Mouse (Mus musculus): ENCODE data around the gene Msl1. TPM values are rescaled to one million over a fixed set of nuclear protein-coding genes. Genes with fewer than 3 reads are reported as not detected.

The Msl1 gene
- polyA plus RNA-seq, 1 experiment from 2014 or later = 21.6 TPM

GRCm38 (mm10) chr11:98773635-98774295 is 21.6 kb upstream of the Msl1 start:
- Histone ChIP-seq H3K27ac (ENCODE audit: low read depth, low read length) (no peak overlapping the region), H3K9me3 (ENCODE audit: control insufficient read depth, low read length) (no peaks in the 10 kb centered on the region), H3K9ac (ENCODE audit: low read depth, low read length) (peak overlapping the region; percentile 28; the same call in 1 of the 2 replicates), H3K4me2 (replicated peaks; ENCODE audit: low read depth, low read length) (peak overlapping the region; percentile 77), H3K4me1 (ENCODE audit: control insufficient read depth, insufficient read depth, low read length) (peaks cover 51% of the 10 kb centered on the region), H3K27me3 (ENCODE audit: control insufficient read depth, insufficient read depth, low read length) (no peaks in the 10 kb centered on the region), H3K36me3 (ENCODE audit: control insufficient read depth, insufficient read depth, low read length) (peaks cover 14% of the 10 kb centered on the region), H3K4me3 (ENCODE audit: low read length) (peak overlapping the region; percentile 34)
- under 1% methylated on average over 37 of the region's 37 CpGs for WGBS
- peak; percentile 74 for ATAC-seq (ENCODE audit: low FRiP score, low TSS enrichment)

- Histone ChIP-seq H3K27me3 (ENCODE audit: control insufficient read depth, insufficient read depth, low read length) (no peaks in the 10 kb centered on the region), H3K9me3 (ENCODE audit: control insufficient read depth, low read length) (no peaks in the 10 kb centered on the region), H3K4me2 (replicated peaks; ENCODE audit: low read depth, low read length) (peak within 1 kb of the TSS; percentile 77), H3K4me1 (ENCODE audit: control insufficient read depth, insufficient read depth, low read length) (peaks cover 47% of the 10 kb centered on the region), H3K27ac (ENCODE audit: low read depth, low read length) (peak within 1 kb of the TSS; percentile 94), H3K36me3 (ENCODE audit: control insufficient read depth, insufficient read depth, low read length) (peaks cover 4% of the 10 kb centered on the region), H3K4me3 (ENCODE audit: low read length) (peak within 1 kb of the TSS; percentile 34), H3K9ac (ENCODE audit: low read depth, low read length) (peak within 1 kb of the TSS; percentile 38; the same call in 1 of the 2 replicates)
- ATAC-seq (ENCODE audit: low FRiP score, low TSS enrichment) = 0 out of 2 replicates have a peak, but pooled peaks have one; percentile 0
- 1% methylated on average over 22 of the region's 22 CpGs for WGBS
Measured at GRCm38 (mm10) chr11:98774582-98775347, 20.6 kb upstream of the Msl1 start, which contains the start of gene Nr1d1. Gene Nr1d1, minus strand, starts transcription at chr11:98775333.

GRCm38 (mm10) chr11:98775348-98776051 is 19.8 kb upstream of the Msl1 start:
- H3K9ac ChIP-seq (ENCODE audit: low read depth, low read length) = peak overlapping the region; percentile 38; the same call in 1 of the 2 replicates
- no peaks in the 10 kb centered on the region for H3K27me3 ChIP-seq (ENCODE audit: control insufficient read depth, insufficient read depth, low read length)
- peak overlapping the region; percentile 77 for H3K4me2 ChIP-seq (replicated peaks; ENCODE audit: low read depth, low read length)
- peaks cover 53% of the 10 kb centered on the region for H3K4me1 ChIP-seq (ENCODE audit: control insufficient read depth, insufficient read depth, low read length)
- 2% methylated on average over 15 of the region's 15 CpGs for WGBS
- ATAC-seq (ENCODE audit: low FRiP score, low TSS enrichment) = peak; percentile 67
- H3K4me3 ChIP-seq (ENCODE audit: low read length) = peak overlapping the region; percentile 34
- H3K27ac ChIP-seq (ENCODE audit: low read depth, low read length) = peak overlapping the region; percentile 94
- H3K9me3 ChIP-seq (ENCODE audit: control insufficient read depth, low read length) = no peaks in the 10 kb centered on the region
- no peaks in the 10 kb centered on the region; the same call in 1 of the 2 replicates for H3K36me3 ChIP-seq (ENCODE audit: control insufficient read depth, insufficient read depth, low read length)

- Histone ChIP-seq H3K27ac (ENCODE audit: low read depth, low read length) (peak overlapping the region; percentile 94), H3K36me3 (ENCODE audit: control insufficient read depth, insufficient read depth, low read length) (no peaks in the 10 kb centered on the region), H3K4me3 (ENCODE audit: low read length) (0 out of 2 replicates have a peak overlapping the region, but pooled peaks have one; percentile 34), H3K4me2 (replicated peaks; ENCODE audit: low read depth, low read length) (peak overlapping the region; percentile 77), H3K9me3 (ENCODE audit: control insufficient read depth, low read length) (no peaks in the 10 kb centered on the region), H3K27me3 (ENCODE audit: control insufficient read depth, insufficient read depth, low read length) (no peaks in the 10 kb centered on the region), H3K4me1 (ENCODE audit: control insufficient read depth, insufficient read depth, low read length) (peaks cover 53% of the 10 kb centered on the region), H3K9ac (ENCODE audit: low read depth, low read length) (peak overlapping the region; percentile 23; the same call in 1 of the 2 replicates)
- 30% methylated on average over 12 of the region's 12 CpGs for WGBS
- ATAC-seq (ENCODE audit: low FRiP score, low TSS enrichment) = no peak
Measured at GRCm38 (mm10) chr11:98776052-98776764, 19.1 kb upstream of the Msl1 start.

GRCm38 (mm10) chr11:98776843-98777590 is 18.3 kb upstream of the Msl1 start:
- peak overlapping the region; percentile 15 for H3K4me2 ChIP-seq (replicated peaks; ENCODE audit: low read depth, low read length)
- H3K27me3 ChIP-seq (ENCODE audit: control insufficient read depth, insufficient read depth, low read length) = no peaks in the 10 kb centered on the region
- no peak overlapping the region for H3K4me3 ChIP-seq (ENCODE audit: low read length)
- no peaks in the 10 kb centered on the region for H3K36me3 ChIP-seq (ENCODE audit: control insufficient read depth, insufficient read depth, low read length)
- ATAC-seq (ENCODE audit: low FRiP score, low TSS enrichment) = peak; percentile 23
- H3K4me1 ChIP-seq (ENCODE audit: control insufficient read depth, insufficient read depth, low read length) = peaks cover 61% of the 10 kb centered on the region
- peak overlapping the region; percentile 45; the same call in 1 of the 2 replicates for H3K9ac ChIP-seq (ENCODE audit: low read depth, low read length)
- no peaks in the 10 kb centered on the region for H3K9me3 ChIP-seq (ENCODE audit: control insufficient read depth, low read length)
- 7% methylated on average over 9 of the region's 9 CpGs for WGBS
- peak overlapping the region; percentile 94 for H3K27ac ChIP-seq (ENCODE audit: low read depth, low read length)

GRCm38 (mm10) chr11:98777888-98778287 is 17.4 kb upstream of the Msl1 start:
- Histone ChIP-seq H3K36me3 (ENCODE audit: control insufficient read depth, insufficient read depth, low read length) (no peaks in the 10 kb centered on the region), H3K9ac (ENCODE audit: low read depth, low read length) (no peak overlapping the region), H3K27ac (ENCODE audit: low read depth, low read length) (peak overlapping the region; percentile 94), H3K4me1 (ENCODE audit: control insufficient read depth, insufficient read depth, low read length) (peaks cover 66% of the 10 kb centered on the region), H3K4me2 (replicated peaks; ENCODE audit: low read depth, low read length) (no peak overlapping the region), H3K27me3 (ENCODE audit: control insufficient read depth, insufficient read depth, low read length) (no peaks in the 10 kb centered on the region), H3K9me3 (ENCODE audit: control insufficient read depth, low read length) (no peaks in the 10 kb centered on the region), H3K4me3 (ENCODE audit: low read length) (no peak overlapping the region)
- ATAC-seq (ENCODE audit: low FRiP score, low TSS enrichment) = no peak

GRCm38 (mm10) chr11:98781851-98782512 is 13.3 kb upstream of the Msl1 start:
- Histone ChIP-seq H3K36me3 (ENCODE audit: control insufficient read depth, insufficient read depth, low read length) (no peaks in the 10 kb centered on the region), H3K9ac (ENCODE audit: low read depth, low read length) (peak overlapping the region; percentile 31; the same call in 1 of the 2 replicates), H3K9me3 (ENCODE audit: control insufficient read depth, low read length) (no peaks in the 10 kb centered on the region), H3K4me2 (replicated peaks; ENCODE audit: low read depth, low read length) (peak overlapping the region; percentile 27), H3K4me3 (ENCODE audit: low read length) (no peak overlapping the region), H3K4me1 (ENCODE audit: control insufficient read depth, insufficient read depth, low read length) (peaks cover 67% of the 10 kb centered on the region), H3K27ac (ENCODE audit: low read depth, low read length) (peak overlapping the region; percentile 98), H3K27me3 (ENCODE audit: control insufficient read depth, insufficient read depth, low read length) (no peaks in the 10 kb centered on the region)
- WGBS = 13% methylated on average over 12 of the region's 14 CpGs
- peak; percentile 19; the same call in 1 of the 2 replicates for ATAC-seq (ENCODE audit: low FRiP score, low TSS enrichment)

Data from kidney, embryonic 14.5 days (tissue).